ENCODE assay signal across 33 mouse cellular contexts in genomic region chr1:21923293-21923642, GRCm38 (mm10). TPM values are rescaled to one million over a fixed set of nuclear protein-coding genes. Genes with fewer than 3 reads are reported as not detected.
DNase-seq lines count a peak whose midpoint lies in the region; ATAC-seq lines count a peak whose summit lies in the region.
"Had no signal": no experiment of that assay in that cellular context is flagged by ENCODE, and none has a peak within 500 bp of the region (broad histone marks: within the 10 kb centered on the region; RNA-seq: fewer than 3 reads in every experiment).

No protein-coding gene starts in this region.

- 72% methylated on average over 1 of the region's 1 CpGs for WGBS in forebrain, embryonic 14.5 days
- WGBS in forebrain, embryonic 10.5 days: 90% methylated on average over 1 of the region's 1 CpGs

- H3K4me2 ChIP-seq in forebrain, embryonic 14.5 days (ENCODE audit: low read length): no peak overlapping the region
- H3K4me2 ChIP-seq: embryonic facial prominence, embryonic 13.5 days; heart, embryonic 13.5 days; hindbrain, embryonic 14.5 days had no signal

- peak; percentile 27 for DNase-seq in forebrain, embryonic 14.5 days (ENCODE audit: low spot score)
- no peak for DNase-seq in forebrain, embryonic 10.5 days (ENCODE audit: extremely low spot score, low spot score)
- peak; percentile 20 for DNase-seq in brain, adult 2 months (ENCODE audit: low read depth, low spot score)
- peak; percentile 39 for DNase-seq in brain, embryonic 18.5 days (ENCODE audit: low read depth, low spot score)
- DNase-seq in layer of hippocampus, adult 11-12 months (ENCODE audit: low spot score): no peak
- DNase-seq: adrenal gland, adult 2 months; adrenal gland, postnatal 14 days; B cell, adult 2 months; cerebellum, adult 11 months; cerebellum, adult 2 months; cerebellum, postnatal 10 days; cerebellum, postnatal 36 days; embryo, embryonic 11 days; gastrocnemius, postnatal 10 days; gastrocnemius, postnatal 36 days; heart, adult 2 months; heart, postnatal 14 days; heart, postnatal 4 days; kidney, adult 18-20 months; kidney, adult 9 months had no signal

- no peak overlapping the region for H3K4me3 ChIP-seq in forebrain, embryonic 14.5 days (ENCODE audit: low read depth, low read length)
- no peak overlapping the region for H3K4me3 ChIP-seq in forebrain, embryonic 10.5 days
- H3K4me3 ChIP-seq: embryonic facial prominence, embryonic 10.5 days; embryonic facial prominence, embryonic 13.5 days; erythroblast, embryonic 14.5 days; heart, adult 2 months; heart, embryonic 10.5 days; heart, embryonic 13.5 days had no signal

- H3K9me3 ChIP-seq in forebrain, embryonic 14.5 days (replicated peaks; ENCODE audit: control insufficient read depth, low read length): no peaks in the 10 kb centered on the region
- no peaks in the 10 kb centered on the region for H3K9me3 ChIP-seq in forebrain, embryonic 10.5 days
- H3K9me3 ChIP-seq: embryonic facial prominence, embryonic 10.5 days; embryonic facial prominence, embryonic 13.5 days; G1E; heart, embryonic 10.5 days; heart, embryonic 13.5 days had no signal

- no peak overlapping the region for H3K9ac ChIP-seq in forebrain, embryonic 14.5 days (ENCODE audit: low read length)
- H3K9ac ChIP-seq: embryonic facial prominence, embryonic 13.5 days; heart, embryonic 13.5 days; hindbrain, embryonic 14.5 days had no signal

- ATAC-seq in forebrain, embryonic 14.5 days: no peak
- no peak for ATAC-seq in megakaryocyte progenitor cell, adult 5-6 weeks (replicated peaks; ENCODE audit: poor library complexity)
- ATAC-seq: hindbrain, postnatal 0 days; inflammation-experienced regulatory T-cells, adult 6 months; intestine, embryonic 16.5 days; Patski had no signal

- no peaks in the 10 kb centered on the region for H3K4me1 ChIP-seq in forebrain, embryonic 14.5 days (ENCODE audit: control insufficient read depth, insufficient read depth, low read length)
- H3K4me1 ChIP-seq in forebrain, embryonic 10.5 days: no peaks in the 10 kb centered on the region
- H3K4me1 ChIP-seq: embryonic facial prominence, embryonic 10.5 days; embryonic facial prominence, embryonic 13.5 days had no signal

- no peaks in the 10 kb centered on the region for H3K27me3 ChIP-seq in forebrain, embryonic 14.5 days (replicated peaks; ENCODE audit: control insufficient read depth, insufficient read depth, low read length)
- no peaks in the 10 kb centered on the region for H3K27me3 ChIP-seq in forebrain, embryonic 10.5 days (ENCODE audit: poor library complexity, severe bottlenecking)
- H3K27me3 ChIP-seq: CH12.LX; embryonic facial prominence, embryonic 13.5 days; heart, embryonic 13.5 days; Patski had no signal

- no peak overlapping the region for H3K27ac ChIP-seq in forebrain, embryonic 14.5 days (ENCODE audit: low read depth, low read length)
- no peak overlapping the region for H3K27ac ChIP-seq in forebrain, embryonic 10.5 days
- H3K27ac ChIP-seq: embryonic facial prominence, embryonic 10.5 days; embryonic facial prominence, embryonic 13.5 days; heart, adult 2 months; heart, embryonic 10.5 days; heart, embryonic 13.5 days; hindbrain, embryonic 14.5 days; hindbrain, postnatal 0 days had no signal

- no peaks in the 10 kb centered on the region for H3K36me3 ChIP-seq in forebrain, embryonic 14.5 days (ENCODE audit: control insufficient read depth, insufficient read depth, low read length)
- no peaks in the 10 kb centered on the region for H3K36me3 ChIP-seq in forebrain, embryonic 10.5 days (replicated peaks)
- H3K36me3 ChIP-seq: embryonic facial prominence, embryonic 10.5 days; embryonic facial prominence, embryonic 13.5 days; G1E; heart, embryonic 10.5 days; heart, embryonic 13.5 days had no signal

RNA-seq across cellular contexts. Expression of gene Kcnq5, which starts 38.5 kb away (rescaled TPM):
- 0.93 and 2.0 TPM in 2 replicates for polyA plus RNA-seq in forebrain, embryonic 14.5 days (2014; fragmentation: Nextera tagmentation; extraction: Ambion mirVana)
- polyA plus RNA-seq in forebrain, embryonic 10.5 days (2016; fragmentation: Nextera tagmentation; extraction: Ambion mirVana): 0.47 and 0.73 TPM in 2 replicates
- 6.4 and 7.3 TPM in 2 replicates for total RNA-seq in megakaryocyte progenitor cell, adult 5-6 weeks (2015)
- 3.1 and 4.3 TPM in 2 replicates for total RNA-seq in megakaryocyte progenitor cell, adult 5-6 weeks (2017)
- polyA plus RNA-seq: adrenal gland, adult 2 months; erythroblast, embryonic 14.5 days; G1E had no signal

Comparison
In these comparisons a context has a peak if more than half of its experiments do, and no peak if none do; other contexts are left out.
1. DNase-seq: peak in forebrain, embryonic 14.5 days (single experiment), brain, adult 2 months (single experiment) and brain, embryonic 18.5 days (single experiment); none in forebrain, embryonic 10.5 days (single experiment) and layer of hippocampus, adult 11-12 months (single experiment).